Mouse (Mus musculus) frontal cortex, postnatal 25 days (tissue): ENCODE measurements around the gene Tatdn2.
A peak's percentile ranks its signal among the peaks of the same experiment; 100 is the strongest.
"Not testable (repeated sequence)": the region's sequence is repeated elsewhere in the genome, so short reads cannot be mapped to it uniquely, and the experiment has no call there.

Experiments used
- DNase-seq, 2 experiments: peaks; one replicate each; pipeline ENCODE4 v3.0.0; 2022; ENCODE audit warnings: low spot score in 2 of 2

Gene Tatdn2

GRCm38 (mm10) chr6:113672029-113672428, 24.8 kb upstream of the Tatdn2 start:
- not testable (repeated sequence) for DNase-seq

GRCm38 (mm10) chr6:113672989-113673388, 23.9 kb upstream of the Tatdn2 start:
- DNase-seq: no peak

- no peak for DNase-seq
Measured at GRCm38 (mm10) chr6:113675234-113675633, 21.6 kb upstream of the Tatdn2 start.

GRCm38 (mm10) chr6:113675991-113676390, 20.9 kb upstream of the Tatdn2 start:
- DNase-seq: no peak

DNA sequence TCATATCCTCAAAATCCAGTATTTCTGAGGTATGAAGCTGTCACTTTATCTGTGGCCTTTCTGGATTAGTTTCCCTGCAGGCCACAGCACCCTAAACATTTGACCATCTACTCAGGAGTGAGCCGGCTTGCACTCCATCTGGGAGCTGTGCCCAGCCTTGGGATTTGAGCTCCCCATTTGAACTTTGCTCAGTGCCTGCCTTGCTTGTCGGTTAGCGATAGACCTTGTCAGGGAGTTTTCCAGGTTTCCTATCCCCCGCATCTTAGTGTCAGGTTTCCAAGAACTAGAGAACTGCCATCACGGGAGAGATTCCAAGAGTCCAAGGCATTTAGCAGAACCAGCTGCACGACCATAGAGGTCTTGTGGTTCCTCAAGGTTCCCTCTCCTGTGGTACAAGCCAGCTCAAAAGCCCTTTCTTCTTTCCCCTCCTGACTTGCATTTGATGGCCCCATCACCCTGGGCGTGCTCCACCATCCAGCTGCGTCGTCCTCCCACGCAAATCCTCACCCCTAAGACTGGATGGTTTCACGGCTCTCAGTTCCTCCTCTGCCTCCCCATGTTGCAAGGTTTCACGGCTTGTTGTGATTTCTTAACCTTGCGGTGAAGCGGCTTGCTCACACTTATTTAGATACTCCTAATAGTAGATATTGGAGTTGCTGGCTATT, 19.6 kb upstream of the Tatdn2 start:
- DNase-seq: no peak

- no peak for DNase-seq
Measured at GRCm38 (mm10) chr6:113678246-113679012, 18.4 kb upstream of the Tatdn2 start.

DNA sequence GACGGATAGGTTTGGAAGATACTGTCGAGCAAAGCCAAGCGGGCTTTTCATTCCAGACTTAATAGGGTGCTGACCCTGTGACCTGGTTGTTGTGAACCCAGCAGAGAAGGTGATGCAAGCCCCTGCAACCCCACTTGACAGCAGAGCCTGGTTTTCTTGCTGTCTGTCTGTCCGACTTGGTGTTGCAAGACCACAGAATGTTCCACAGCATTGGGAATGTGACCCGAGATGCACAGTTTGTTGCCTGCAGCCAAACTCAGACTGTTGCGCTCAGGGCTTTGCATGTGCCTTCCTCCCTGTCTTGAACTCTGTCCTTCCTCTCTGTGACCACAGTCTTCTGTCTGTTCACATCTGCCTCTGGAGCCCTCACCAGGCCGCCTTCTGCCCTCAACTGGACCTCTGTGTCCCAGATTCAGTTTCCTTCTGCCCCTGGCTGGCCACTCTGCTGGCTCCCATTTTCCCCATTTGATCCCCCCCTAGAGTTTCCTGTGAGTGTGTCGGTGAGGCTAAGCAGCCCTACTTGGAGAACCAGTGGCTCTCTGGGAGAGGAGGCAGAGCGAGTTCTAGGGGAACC, 16.8 kb upstream of the Tatdn2 start:
- no peak for DNase-seq

DNA sequence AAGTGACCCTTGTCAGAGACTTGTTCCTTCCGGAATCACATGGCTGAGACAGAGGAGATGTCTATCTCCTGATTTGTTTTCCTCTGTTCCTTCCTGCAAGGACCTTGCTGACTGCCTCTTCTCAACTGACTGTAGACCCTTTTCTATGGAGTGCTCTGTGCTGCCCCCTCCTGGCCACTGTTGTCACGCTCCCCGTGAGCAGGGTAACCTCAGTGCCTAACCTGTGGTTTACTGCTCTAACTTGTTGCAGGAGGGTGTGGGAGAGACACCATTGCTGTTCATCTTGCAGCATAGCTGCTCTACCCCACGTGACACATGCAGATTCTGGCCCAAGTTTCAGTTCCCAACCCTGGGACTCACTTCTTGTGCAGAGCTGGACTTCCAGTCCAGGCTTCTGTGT, 15.6 kb upstream of the Tatdn2 start:
- DNase-seq: peak; percentile 70 to 73

GRCm38 (mm10) chr6:113683081-113683825, 13.6 kb upstream of the Tatdn2 start:
- no peak for DNase-seq

DNA sequence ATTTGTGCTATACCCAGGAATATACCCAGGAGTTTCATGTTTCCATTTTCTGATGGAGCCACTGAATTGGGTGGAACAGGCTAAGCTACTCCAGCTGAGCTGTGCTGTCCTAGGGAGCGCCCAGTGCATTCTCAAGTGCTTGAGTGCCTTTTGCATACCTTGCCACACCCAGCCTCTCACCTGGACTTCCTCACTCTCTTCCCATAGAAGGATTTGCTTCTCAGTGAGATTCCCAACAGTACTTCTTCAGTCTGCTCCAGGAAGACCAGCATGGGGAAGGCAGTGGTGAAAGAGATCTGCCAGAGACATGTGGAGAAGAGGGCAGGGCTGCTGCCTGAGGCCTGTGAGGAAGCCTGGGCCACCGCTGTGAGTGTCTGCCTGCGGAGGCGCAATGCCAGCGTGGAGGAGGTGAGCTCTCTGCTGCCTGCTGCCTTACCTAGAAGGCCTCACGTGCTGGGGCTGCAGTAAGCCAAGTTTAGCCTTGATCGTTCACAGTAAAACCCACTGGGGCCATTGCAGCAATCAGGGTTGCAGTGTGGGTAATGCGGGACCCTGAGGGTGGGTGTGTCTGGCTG, 10.2 kb upstream of the Tatdn2 start:
- no peak for DNase-seq

GRCm38 (mm10) chr6:113690008-113690399, 6.8 kb upstream of the Tatdn2 start:
- DNase-seq: no peak

GRCm38 (mm10) chr6:113690400-113691083, 6.3 kb upstream of the Tatdn2 start:
- DNase-seq: no peak

DNA sequence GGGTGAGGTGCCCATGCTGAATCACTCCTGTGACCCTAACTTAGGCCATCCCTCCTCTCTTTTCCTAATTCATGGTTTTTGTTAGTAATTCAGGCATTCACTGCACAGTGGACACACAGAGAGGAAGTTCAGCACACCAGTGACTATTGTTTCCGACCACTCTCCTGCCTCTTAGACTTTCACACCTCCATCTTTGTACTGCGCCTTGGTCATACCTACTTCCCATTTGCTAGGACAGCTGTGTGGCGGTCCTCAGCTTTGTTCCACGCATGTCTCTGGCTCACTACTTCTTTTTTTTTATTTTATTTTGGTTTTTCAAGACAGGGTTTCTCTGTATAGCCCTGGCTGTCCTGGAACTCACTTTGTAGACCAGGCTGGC, 5.8 kb upstream of the Tatdn2 start:
- no peak for DNase-seq

DNA sequence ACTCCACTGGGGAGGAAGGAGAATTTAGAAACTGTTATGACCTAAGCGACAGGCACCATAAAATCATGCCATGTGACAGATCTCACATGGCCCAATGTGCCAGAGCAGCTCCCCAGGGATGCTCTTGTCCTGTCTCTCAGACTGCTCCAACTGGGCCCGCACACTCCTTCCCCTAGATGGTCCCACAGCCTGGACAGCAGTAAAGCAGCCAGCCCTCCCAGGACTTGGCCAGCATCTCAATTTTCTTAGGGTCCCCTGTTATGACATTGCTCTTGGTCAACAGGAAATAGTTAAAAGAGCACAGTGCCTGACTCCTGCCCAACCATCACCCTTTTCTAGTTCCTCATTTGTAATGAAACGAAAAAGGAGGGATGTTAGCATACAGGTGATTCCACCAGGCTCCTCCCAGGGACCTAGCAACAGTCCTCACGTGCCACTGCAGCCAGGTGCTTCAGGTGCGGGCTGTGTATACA, 4.2 kb upstream of the Tatdn2 start:
- DNase-seq: no peak

DNA sequence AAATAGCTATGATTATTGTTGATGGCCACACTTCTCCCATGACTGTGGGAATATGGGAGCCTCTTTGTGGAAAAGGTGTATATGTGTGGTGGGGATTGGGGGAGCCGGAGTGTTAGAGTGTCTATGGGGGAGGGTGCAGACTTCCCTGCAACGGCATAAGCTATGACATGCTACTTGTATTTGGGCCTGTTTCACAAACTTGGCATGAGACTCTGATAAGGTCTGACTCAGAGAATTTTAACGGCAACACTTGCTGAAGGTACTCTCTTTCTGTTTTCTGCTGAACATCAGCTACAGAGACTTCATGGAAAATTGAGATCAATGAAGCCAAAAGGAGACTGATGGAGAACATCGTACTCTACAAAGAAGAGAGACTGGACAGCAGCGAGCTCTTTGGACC, 3.5 kb upstream of the Tatdn2 start:
- DNase-seq: no peak

DNA sequence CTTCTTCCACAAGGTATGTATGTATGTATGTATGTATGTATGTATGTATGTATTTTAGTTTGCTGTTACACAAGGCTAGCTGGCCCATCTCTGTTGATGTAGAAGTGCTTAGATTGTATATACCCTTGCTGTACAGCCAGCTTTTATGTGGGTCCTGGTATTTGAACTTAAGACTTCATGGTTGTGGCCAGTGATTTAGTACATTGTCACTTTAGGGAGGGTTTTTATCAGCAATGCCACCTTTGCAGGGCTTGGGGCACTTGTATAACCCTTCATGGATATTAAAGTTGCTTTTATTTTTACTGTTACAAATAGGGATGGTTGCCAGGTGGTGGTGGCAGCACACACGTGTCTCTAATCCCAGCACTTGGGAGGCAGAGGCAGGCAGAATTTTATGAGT, 1.6 kb upstream of the Tatdn2 start:
- no peak for DNase-seq

DNA sequence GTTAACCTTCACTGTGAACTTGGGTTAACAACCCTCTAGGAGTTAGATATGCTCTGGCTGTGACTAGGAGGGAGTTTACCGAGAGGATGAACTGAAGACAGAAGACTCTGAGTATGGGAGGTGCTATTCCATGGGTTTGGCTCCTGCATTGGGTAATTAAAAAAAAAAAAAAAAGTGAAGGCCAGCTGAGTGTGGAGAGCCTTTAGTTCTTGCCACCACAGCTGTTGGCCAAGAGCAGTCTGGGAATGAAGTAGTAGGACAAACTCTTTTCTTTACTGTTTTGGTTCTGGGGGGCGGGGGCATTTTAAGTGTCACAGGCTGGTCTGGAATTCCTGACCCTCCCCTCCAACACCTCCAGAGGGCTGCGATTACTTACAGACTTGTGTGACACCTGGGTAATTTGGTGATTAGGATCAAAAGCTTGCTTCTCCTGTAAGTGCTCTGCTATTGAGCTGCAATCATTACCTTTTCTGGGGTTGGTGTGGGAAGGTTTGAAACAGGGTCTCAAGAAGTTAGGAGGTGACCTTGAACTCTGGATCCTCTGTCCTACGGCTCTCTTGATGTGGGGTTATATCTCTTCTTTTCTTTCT, 989 bp upstream of the Tatdn2 start:
- DNase-seq: no peak

- DNase-seq: no peak
Measured at GRCm38 (mm10) chr6:113697222-113698205, 664 bp downstream of the Tatdn2 start.

DNA sequence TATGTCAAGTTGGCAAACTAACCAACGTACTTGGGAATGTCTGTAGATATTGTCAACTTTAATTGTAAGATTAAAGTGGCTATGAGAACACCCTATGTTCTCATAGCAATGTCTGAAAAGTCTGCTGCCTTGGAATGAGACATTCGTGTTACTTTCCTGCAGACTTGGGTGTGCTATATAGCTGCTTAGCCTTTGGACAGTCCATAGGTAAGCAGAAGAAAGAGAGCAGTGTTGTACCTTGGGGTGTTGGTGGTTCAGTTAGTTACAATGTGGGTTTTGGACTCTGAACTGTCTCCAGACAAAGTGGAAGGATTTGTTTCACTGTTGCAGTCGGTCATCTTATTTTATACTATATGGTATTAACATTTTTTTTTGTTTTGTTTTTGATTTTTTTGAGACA, 15.9 kb downstream of the Tatdn2 start:
- DNase-seq: no peak

DNA sequence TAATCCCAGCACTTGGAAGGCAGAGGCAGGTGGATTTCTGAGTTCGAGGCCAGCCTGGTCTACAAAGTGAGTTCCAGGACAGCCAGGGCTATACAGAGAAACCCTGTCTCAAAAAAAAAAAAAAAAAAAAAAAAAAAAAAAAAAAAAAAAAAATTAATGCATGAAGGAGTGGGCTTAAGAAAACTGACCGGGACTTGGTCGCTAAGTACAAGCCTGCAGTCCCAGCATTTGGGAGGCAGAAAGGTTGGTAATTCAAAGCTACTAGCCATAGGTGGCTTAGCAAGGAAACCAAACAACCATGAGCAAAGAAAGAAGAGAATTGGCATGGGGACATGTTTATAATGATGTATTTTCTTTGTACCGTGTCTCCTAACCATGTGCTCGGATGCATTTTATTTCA, 16.5 kb downstream of the Tatdn2 start:
- DNase-seq: not testable (repeated sequence)
